Comparison of ENCODE assay signal across 14 mouse cellular contexts in genomic region chr2:6523261-6523923, GRCm38 (mm10).
DNase-seq lines count a peak whose midpoint lies in the region; ATAC-seq and TF ChIP-seq lines count a peak whose summit lies in the region.
"Had no signal": no experiment of that assay in that cellular context is flagged by ENCODE, and none has a peak within 500 bp of the region (broad histone marks: within the 10 kb centered on the region; RNA-seq: fewer than 3 reads in every experiment).

No protein-coding gene starts in this region.

- no peak overlapping the region for H3K4me2 ChIP-seq in lung, embryonic 14.5 days
- H3K4me2 ChIP-seq in forebrain, embryonic 16.5 days (ENCODE audit: low read length), result no peak overlapping the region
- H3K4me2 ChIP-seq: heart, embryonic 15.5 days; midbrain, embryonic 13.5 days had no signal

- no peak overlapping the region for H3K27ac ChIP-seq in heart, embryonic 10.5 days
- H3K27ac ChIP-seq in lung, embryonic 14.5 days (ENCODE audit: low read depth), result no peak overlapping the region
- peak overlapping the region; percentile 44 for H3K27ac ChIP-seq in forebrain, embryonic 16.5 days (ENCODE audit: low read length)
- H3K27ac ChIP-seq: heart, embryonic 15.5 days; liver, embryonic 14.5 days; midbrain, embryonic 13.5 days had no signal

- H3K4me3 ChIP-seq in heart, embryonic 10.5 days, result no peak overlapping the region
- H3K4me3 ChIP-seq in lung, embryonic 14.5 days (ENCODE audit: low read depth, low read length), result no peak overlapping the region
- H3K4me3 ChIP-seq in forebrain, embryonic 16.5 days (replicated peaks; ENCODE audit: low read length), result no peak overlapping the region
- H3K4me3 ChIP-seq: heart, embryonic 15.5 days; midbrain, embryonic 13.5 days had no signal

- H3K27me3 ChIP-seq in heart, embryonic 10.5 days (ENCODE audit: insufficient read depth, poor library complexity, severe bottlenecking), result no peaks in the 10 kb centered on the region
- H3K27me3 ChIP-seq in lung, embryonic 14.5 days (ENCODE audit: insufficient read depth, low read length), result no peaks in the 10 kb centered on the region
- no peaks in the 10 kb centered on the region for H3K27me3 ChIP-seq in forebrain, embryonic 16.5 days (replicated peaks; ENCODE audit: control insufficient read depth, insufficient read depth, low read length)
- H3K27me3 ChIP-seq: heart, embryonic 15.5 days; midbrain, embryonic 13.5 days had no signal

- 81% methylated on average over 16 of the region's 16 CpGs for WGBS in heart, embryonic 10.5 days
- WGBS in lung, embryonic 14.5 days, result 75% methylated on average over 16 of the region's 16 CpGs
- 75% methylated on average over 16 of the region's 16 CpGs for WGBS in forebrain, embryonic 16.5 days

- peaks cover 29% of the 10 kb centered on the region; the same call in 1 of the 2 replicates for H3K4me1 ChIP-seq in heart, embryonic 10.5 days
- no peaks in the 10 kb centered on the region for H3K4me1 ChIP-seq in lung, embryonic 14.5 days (ENCODE audit: insufficient read depth)
- peaks cover 3% of the 10 kb centered on the region for H3K4me1 ChIP-seq in forebrain, embryonic 16.5 days (replicated peaks; ENCODE audit: control insufficient read depth, insufficient read depth, low read length)
- H3K4me1 ChIP-seq: midbrain, embryonic 13.5 days had no signal

- no peak for TF ChIP-seq CTCF in lung, embryonic 14.5 days (IDR thresholded peaks at IDR 0.05; ENCODE audit: low read depth)

- ATAC-seq in lung, embryonic 14.5 days (ENCODE audit: insufficient read depth), result peak; percentile 31; the same call in 1 of the 2 replicates
- peak; percentile 75 for ATAC-seq in forebrain, embryonic 16.5 days
- ATAC-seq: midbrain, embryonic 13.5 days had no signal

- H3K36me3 ChIP-seq in heart, embryonic 10.5 days, result no peaks in the 10 kb centered on the region
- H3K36me3 ChIP-seq in lung, embryonic 14.5 days (ENCODE audit: insufficient read depth), result no peaks in the 10 kb centered on the region
- no peaks in the 10 kb centered on the region for H3K36me3 ChIP-seq in forebrain, embryonic 16.5 days (ENCODE audit: control insufficient read depth, insufficient read depth)
- H3K36me3 ChIP-seq: heart, embryonic 15.5 days; midbrain, embryonic 13.5 days had no signal

- no peaks in the 10 kb centered on the region for H3K9me3 ChIP-seq in heart, embryonic 10.5 days
- H3K9me3 ChIP-seq in lung, embryonic 14.5 days (ENCODE audit: low read depth, low read length), result no peaks in the 10 kb centered on the region
- H3K9me3 ChIP-seq in forebrain, embryonic 16.5 days (ENCODE audit: control insufficient read depth, low read length), result no peaks in the 10 kb centered on the region
- H3K9me3 ChIP-seq: heart, embryonic 15.5 days; midbrain, embryonic 13.5 days had no signal

- peak; percentile 65 for DNase-seq in heart, embryonic 10.5 days (ENCODE audit: low spot score)
- DNase-seq in heart, adult 8-10 months (ENCODE audit: low spot score), result no peak
- no peak for DNase-seq in lung, embryonic 14.5 days
- no peak for DNase-seq in lung, postnatal 10 days
- DNase-seq in telencephalon, adult 2 months (ENCODE audit: low read depth, low spot score), result peak; percentile 68
- no peak for DNase-seq in adrenal gland, adult 2 months
- DNase-seq: adrenal gland, adult 8-10 months; cerebellum, postnatal 10 days; kidney, adult 2 months; kidney, postnatal 25 days had no signal

- H3K9ac ChIP-seq in lung, embryonic 14.5 days, result no peak overlapping the region
- H3K9ac ChIP-seq in forebrain, embryonic 16.5 days (replicated peaks; ENCODE audit: low read depth, low read length), result no peak overlapping the region
- H3K9ac ChIP-seq: heart, embryonic 15.5 days; liver, embryonic 14.5 days; midbrain, embryonic 13.5 days had no signal

Comparison
In these comparisons a context has a peak if more than half of its experiments do, and no peak if none do; other contexts are left out.
1. DNase-seq: peak in heart, embryonic 10.5 days (single experiment) and telencephalon, adult 2 months (single experiment); none in heart, adult 8-10 months (single experiment), lung, embryonic 14.5 days (single experiment), lung, postnatal 10 days (single experiment) and adrenal gland, adult 2 months (single experiment).